8 mouse cellular contexts compared by ENCODE assay signal in genomic region chr2:147011474-147012140, GRCm38 (mm10). TPM values are rescaled to one million over a fixed set of nuclear protein-coding genes. Genes with fewer than 3 reads are reported as not detected.
DNase-seq lines count a peak whose midpoint lies in the region; ATAC-seq lines count a peak whose summit lies in the region.

No protein-coding gene starts in this region.

- peaks cover 17% of the 10 kb centered on the region for H3K4me1 ChIP-seq in heart, embryonic 12.5 days (replicated peaks)
- peaks cover 26% of the 10 kb centered on the region for H3K4me1 ChIP-seq in heart, embryonic 13.5 days
- peaks cover 36% of the 10 kb centered on the region for H3K4me1 ChIP-seq in liver, embryonic 15.5 days (replicated peaks)

- no peaks in the 10 kb centered on the region for H3K27me3 ChIP-seq in heart, embryonic 12.5 days (replicated peaks)
- H3K27me3 ChIP-seq in heart, embryonic 13.5 days (replicated peaks), result no peaks in the 10 kb centered on the region
- H3K27me3 ChIP-seq in liver, embryonic 15.5 days, result no peaks in the 10 kb centered on the region

- no peak for ATAC-seq in heart, embryonic 12.5 days (ENCODE audit: insufficient number of reproducible peaks, low FRiP score)
- ATAC-seq in heart, embryonic 13.5 days (ENCODE audit: extremely low read depth, insufficient number of reproducible peaks, low FRiP score, low TSS enrichment), result no peak
- ATAC-seq in liver, embryonic 15.5 days (ENCODE audit: insufficient read depth), result no peak

- H3K36me3 ChIP-seq in heart, embryonic 12.5 days, result 0 out of 2 replicates have a peak, but pooled peaks cover 9% of the 10 kb centered on the region
- peaks cover 7% of the 10 kb centered on the region for H3K36me3 ChIP-seq in heart, embryonic 13.5 days
- H3K36me3 ChIP-seq in liver, embryonic 15.5 days (replicated peaks), result 0 out of 2 replicates have a peak, but pooled peaks cover 6% of the 10 kb centered on the region

- 60% methylated on average over 3 of the region's 3 CpGs for WGBS in heart, embryonic 12.5 days
- WGBS in heart, embryonic 13.5 days, result 59% methylated on average over 3 of the region's 3 CpGs
- 24% methylated on average over 3 of the region's 3 CpGs for WGBS in liver, embryonic 15.5 days (ENCODE audit: insufficient replicate concordance)

- H3K9me3 ChIP-seq in heart, embryonic 12.5 days (replicated peaks), result no peaks in the 10 kb centered on the region
- H3K9me3 ChIP-seq in heart, embryonic 13.5 days, result no peaks in the 10 kb centered on the region
- H3K9me3 ChIP-seq in liver, embryonic 15.5 days (replicated peaks), result no peaks in the 10 kb centered on the region

- peak overlapping the region; percentile 74 for H3K4me2 ChIP-seq in heart, embryonic 12.5 days
- H3K4me2 ChIP-seq in heart, embryonic 13.5 days, result peak overlapping the region; percentile 82
- H3K4me2 ChIP-seq in liver, embryonic 15.5 days, result peak overlapping the region; percentile 95

- peak overlapping the region; percentile 74 for H3K4me3 ChIP-seq in heart, embryonic 12.5 days
- peak overlapping the region; percentile 91 for H3K4me3 ChIP-seq in heart, embryonic 13.5 days
- H3K4me3 ChIP-seq in liver, embryonic 15.5 days (replicated peaks), result peak overlapping the region; percentile 80

- peak overlapping the region; percentile 99 for H3K27ac ChIP-seq in heart, embryonic 12.5 days (ENCODE audit: poor library complexity, severe bottlenecking)
- peak overlapping the region; percentile 99 for H3K27ac ChIP-seq in heart, embryonic 13.5 days (replicated peaks)
- peak overlapping the region; percentile 92 for H3K27ac ChIP-seq in liver, embryonic 15.5 days (replicated peaks)

- peak overlapping the region; percentile 80 for H3K9ac ChIP-seq in heart, embryonic 12.5 days
- H3K9ac ChIP-seq in heart, embryonic 13.5 days, result peak overlapping the region; percentile 95
- H3K9ac ChIP-seq in liver, embryonic 15.5 days, result peak overlapping the region; percentile 79

- no peak for DNase-seq in heart, adult 8-10 months (ENCODE audit: low spot score)
- peak; percentile 73 for DNase-seq in T-cell, adult 2 months (ENCODE audit: low spot score)
- DNase-seq in skeletal muscle tissue, adult 2 months (ENCODE audit: low read depth, low spot score), result peak; percentile 8
- DNase-seq in frontal cortex, postnatal 14 days (ENCODE audit: low spot score in 2 of 2), result no peak
- no peak for DNase-seq in adipocyte (ENCODE audit: low spot score)

RNA-seq across cellular contexts. Expression of gene Xrn2, which starts 1.2 kb away (rescaled TPM):
- 62.0 and 64.3 TPM in 2 replicates for polyA plus RNA-seq in heart, embryonic 12.5 days (2016; fragmentation: Nextera tagmentation; extraction: Ambion mirVana)
- total RNA-seq in heart, adult 8-10 months (2022), result 10 to 100 TPM; 20.7 to 28.7 (median 25.9) TPM
- polyA plus RNA-seq in heart, embryonic 13.5 days (2015; fragmentation: Nextera tagmentation; extraction: Ambion mirVana), result 48.0 and 50.6 TPM in 2 replicates
- 23.7 and 24.3 TPM in 2 replicates for polyA plus RNA-seq in liver, embryonic 15.5 days (2015; fragmentation: Nextera tagmentation; extraction: Ambion mirVana)

Comparison
In these comparisons a context has a peak if more than half of its experiments do, and no peak if none do; other contexts are left out.
1. DNase-seq: peak in T-cell, adult 2 months (single experiment) and skeletal muscle tissue, adult 2 months (single experiment); none in heart, adult 8-10 months (single experiment), frontal cortex, postnatal 14 days (0 of 2) and adipocyte (single experiment).
2. Peak in every context shown above with its lines, with median percentiles within 50 percentile points of each other: H3K27ac ChIP-seq, H3K4me2 ChIP-seq, H3K4me3 ChIP-seq and H3K9ac ChIP-seq.